Mouse (Mus musculus) CH12.LX (cell line): Measurements from ENCODE around the gene Hpse2. TPM values are rescaled to one million over a fixed set of nuclear protein-coding genes. Genes with fewer than 3 reads are reported as not detected.

Experiments
- DNase-seq: peaks from one replicate; pipeline ENCODE4 v3.0.0-alpha.2; 2013; ENCODE audit errors: extremely low read depth
- H3K27ac ChIP-seq: 2 replicates; pipeline ENCODE4 v1.5.1; 2012; ENCODE audit warnings: low read depth, mild to moderate bottlenecking, control low read depth, moderate library complexity; ENCODE audit not compliant: insufficient read depth
- H3K27me3 ChIP-seq: replicated peaks from 2 replicates; pipeline ENCODE3; 2012; ENCODE audit warnings: inconsistent platforms
- H3K36me3 ChIP-seq, 2 experiments: replicated peaks in 1 of 2; 2 replicates each; pipeline versions ENCODE3 to v1.6.1; 2012; ENCODE audit warnings: inconsistent platforms in 1 of 2, low read length in 1 of 2, mild to moderate bottlenecking in 1 of 2, mixed read lengths in 1 of 2, moderate library complexity in 1 of 2; ENCODE audit not compliant: control insufficient read depth in 1 of 2, insufficient read depth in 1 of 2
- H3K4me1 ChIP-seq, 2 experiments: 2 replicates each; pipeline ENCODE4 v1.6.1; 2012; ENCODE audit warnings: inconsistent platforms in 1 of 2, moderate library complexity in 1 of 2; ENCODE audit not compliant: insufficient read depth in 2 of 2, control insufficient read depth in 1 of 2
- H3K4me2 ChIP-seq: 2 replicates; pipeline ENCODE4 v1.6.1; 2012; ENCODE audit warnings: low read depth, mild to moderate bottlenecking, control low read depth; ENCODE audit not compliant: poor library complexity, insufficient read depth, severe bottlenecking
- H3K4me3 ChIP-seq, 3 experiments: fragments of 150-350 bp in 1 of 3; sonication (generic) in 1 of 3; replicated peaks in 1 of 3; 2 replicates each; pipeline versions ENCODE3 to v1.5.1; 2011 to 2012; ENCODE audit warnings: low read depth in 2 of 3, low read length in 2 of 3, mild to moderate bottlenecking in 2 of 3, moderate library complexity in 2 of 3, control low read depth in 1 of 3, improper control_type of control experiment in 1 of 3, inconsistent platforms in 1 of 3, mixed read lengths in 1 of 3; ENCODE audit not compliant: poor library complexity in 1 of 3
- H3K79me2 ChIP-seq: replicated peaks from 2 replicates; pipeline ENCODE4 v1.6.1; 2012; ENCODE audit warnings: mild to moderate bottlenecking, moderate library complexity; ENCODE audit not compliant: control insufficient read depth, poor library complexity, insufficient read depth, severe bottlenecking; ENCODE audit errors: extremely low read depth
- H3K9ac ChIP-seq: 2 replicates; pipeline ENCODE4 v1.6.1; 2012; ENCODE audit warnings: low read depth, mild to moderate bottlenecking, control low read depth, moderate library complexity; ENCODE audit not compliant: insufficient read depth
- H3K9me3 ChIP-seq: replicated peaks from 2 replicates; pipeline ENCODE3; 2012; ENCODE audit warnings: low read length, inconsistent platforms, mixed read lengths
- CHD1 ChIP-seq: IDR thresholded peaks from 2 replicates; pipeline ENCODE4 v1.6.1; 2012; ENCODE audit warnings: low read depth, low read length, improper control_type of control experiment, inconsistent platforms
- CTCF ChIP-seq, 2 experiments: IDR thresholded peaks in 1 of 2; conservative IDR thresholded peaks in 1 of 2; 2 replicates each; pipeline ENCODE4 v1.5.1; 2011 to 2012; ENCODE audit warnings: low read depth in 2 of 2, low read length in 2 of 2, improper control_type of control experiment in 1 of 2, inconsistent platforms in 1 of 2, mild to moderate bottlenecking in 1 of 2, moderate library complexity in 1 of 2
- E2F4 ChIP-seq: IDR thresholded peaks from 2 replicates; pipeline ENCODE4 v1.6.1; 2011; ENCODE audit warnings: low read depth, low read length, improper control_type of control experiment; ENCODE audit not compliant: insufficient replicate concordance
- EP300 ChIP-seq: IDR thresholded peaks from 2 replicates; pipeline ENCODE4 v1.6.1; 2011; ENCODE audit warnings: low read length, improper control_type of control experiment
- ETS1 ChIP-seq: conservative IDR thresholded peaks from 2 replicates; pipeline ENCODE4 v1.6.1; 2012; ENCODE audit warnings: low read depth, mild to moderate bottlenecking, inconsistent platforms, low read length, improper control_type of control experiment, moderate library complexity
- HCFC1 ChIP-seq: IDR thresholded peaks from 2 replicates; pipeline ENCODE4 v1.6.1; 2012; ENCODE audit warnings: low read depth, mild to moderate bottlenecking, inconsistent platforms, low read length, improper control_type of control experiment
- JUND ChIP-seq: conservative IDR thresholded peaks from 2 replicates; pipeline ENCODE4 v1.6.1; 2011; ENCODE audit warnings: low read depth, low read length, improper control_type of control experiment
- MAFK ChIP-seq: IDR thresholded peaks from 2 replicates; pipeline ENCODE4 v1.6.1; 2011; ENCODE audit warnings: low read length, improper control_type of control experiment; ENCODE audit not compliant: insufficient replicate concordance
- MAX ChIP-seq: IDR thresholded peaks from 2 replicates; pipeline ENCODE4 v1.6.1; 2011; ENCODE audit warnings: low read length, improper control_type of control experiment
- MYC ChIP-seq: IDR thresholded peaks from 2 replicates; pipeline ENCODE4 v1.6.1; 2011; ENCODE audit warnings: low read depth, mild to moderate bottlenecking, improper control_type of control experiment, low read length
- PAX5 ChIP-seq: IDR thresholded peaks from 2 replicates; pipeline ENCODE4 v1.6.1; 2012; ENCODE audit warnings: low read length, inconsistent platforms, mixed read lengths
- POLR2AphosphoS2 ChIP-seq: IDR thresholded peaks from 2 replicates; pipeline ENCODE4 v1.6.1; 2011; ENCODE audit warnings: low read depth, low read length, improper control_type of control experiment
- RCOR1 ChIP-seq: conservative IDR thresholded peaks from 2 replicates; pipeline ENCODE4 v1.6.1; 2012; ENCODE audit warnings: low read depth, mild to moderate bottlenecking, inconsistent platforms, low read length, improper control_type of control experiment
- SIN3A ChIP-seq: IDR thresholded peaks from 2 replicates; pipeline ENCODE4 v1.6.1; 2012; ENCODE audit warnings: low read length, improper control_type of control experiment, inconsistent platforms
- TBP ChIP-seq: conservative IDR thresholded peaks from 2 replicates; pipeline ENCODE4 v1.6.1; 2011; ENCODE audit warnings: low read depth, low read length, improper control_type of control experiment
- UBTF ChIP-seq: IDR thresholded peaks from 2 replicates; pipeline ENCODE4 v1.6.1; 2012; ENCODE audit warnings: low read depth, mild to moderate bottlenecking, inconsistent platforms, low read length, improper control_type of control experiment, moderate library complexity
- USF2 ChIP-seq: conservative IDR thresholded peaks from 2 replicates; pipeline ENCODE4 v1.6.1; 2011; ENCODE audit warnings: low read depth, low read length, improper control_type of control experiment
- ZKSCAN1 ChIP-seq: IDR thresholded peaks from 2 replicates; pipeline ENCODE4 v1.6.1; 2012; ENCODE audit warnings: low read depth, inconsistent platforms, low read length, improper control_type of control experiment, borderline replicate concordance
- ZNF384 ChIP-seq: IDR thresholded peaks from 2 replicates; pipeline ENCODE4 v1.6.1; 2012; ENCODE audit warnings: low read depth, low read length, improper control_type of control experiment, inconsistent platforms
- dilution Hi-C: fragments of 300-500 bp; cut with MboI; formaldehyde crosslinking; loops from 2 replicates; pipeline ENCODE4 v1.14.3; 2020; ENCODE audit warnings: low sequenced_read_pairs; ENCODE audit not compliant: extremely low pct_unique_long_range_greater_than_20kb, extremely low pct_ligation_motif_present
- in situ Hi-C: fragments of 300-500 bp; cut with MboI; formaldehyde crosslinking; loops from 3 replicates; pipeline ENCODE4 v1.14.3; 2019; ENCODE audit warnings: low sequenced_read_pairs, low pct_ligation_motif_present, low pct_unique_long_range_greater_than_20kb, mixed read lengths
- polyA plus RNA-seq: library from polyadenylated mRNA; unstranded; fragments of >175 nt; gene quantifications from 2 replicates; pipeline ENCODE4 v1.2.1, GENCODE M21; 2012; ENCODE audit warnings: low read depth; ENCODE audit not compliant: insufficient read length
- total RNA-seq, 2 experiments: library from RNA; depleted of rRNA; stranded (reverse); fragments of 300-350 nt in 1 of 2; fragments of >200 nt in 1 of 2; gene quantifications; 2 replicates each; pipeline ENCODE4 v1.2.3; 2012 to 2014

Hpse2 gene
- total and polyA plus RNA-seq, 3 experiments: not detected

DNA sequence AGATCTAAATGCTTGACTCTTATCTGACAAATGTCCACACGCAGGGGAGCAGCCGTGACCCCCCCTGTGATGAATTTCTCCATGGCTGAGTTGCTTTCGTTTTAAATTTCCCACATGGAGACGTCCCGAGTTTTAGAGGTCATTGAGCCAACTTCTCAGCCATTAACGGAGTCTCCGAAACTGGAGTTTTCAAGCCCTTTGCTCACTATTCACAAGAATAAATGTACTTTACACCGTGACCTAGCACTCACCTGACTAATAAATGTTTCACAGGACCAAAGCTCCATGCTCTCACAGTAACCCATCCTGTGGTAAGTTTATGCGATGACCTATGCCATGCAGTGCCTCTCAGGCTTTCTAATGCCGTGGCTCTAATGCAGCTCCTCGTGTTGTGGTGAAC, 638.0 kb downstream of the Hpse2 start:
- DNase-seq: no peak
- Histone ChIP-seq H3K9me3 (no peaks in the 10 kb centered on the region), H3K36me3 (peaks cover 0 to 1% of the 10 kb centered on the region in 2 experiments), H3K27me3 (no peaks in the 10 kb centered on the region), H3K4me1 (peaks cover 0 to 5% of the 10 kb centered on the region in 2 experiments; a peak in 2 of 4 replicates), H3K4me3 (no peak overlapping the region), H3K9ac (no peak overlapping the region), H3K79me2 (no peaks in the 10 kb centered on the region), H3K4me2 (no peak overlapping the region), H3K27ac (no peak overlapping the region)
- in situ Hi-C loops (no loop called here), dilution Hi-C loops (no loop called here)
- no peak for TF ChIP-seq EP300
- TF ChIP-seq POLR2AphosphoS2: no peak
- TF ChIP-seq HCFC1: no peak
- TF ChIP-seq ZKSCAN1: no peak
- TF ChIP-seq SIN3A: no peak
- TF ChIP-seq ETS1: no peak
- TF ChIP-seq PAX5: no peak
- no peak for TF ChIP-seq MAX
- no peak for TF ChIP-seq CTCF (conservative IDR thresholded peaks at IDR 0.05 in 1 of 2, IDR thresholded peaks at IDR 0.05 in 1 of 2; ENCODE audit: low read depth in 2 of 2, low read length in 2 of 2)
- no peak for TF ChIP-seq ZNF384
- no peak for TF ChIP-seq CHD1
- TF ChIP-seq RCOR1: no peak
- TF ChIP-seq MYC: no peak
- TF ChIP-seq TBP: no peak
- TF ChIP-seq USF2: no peak
- TF ChIP-seq MAFK: no peak
- TF ChIP-seq UBTF: no peak

DNA sequence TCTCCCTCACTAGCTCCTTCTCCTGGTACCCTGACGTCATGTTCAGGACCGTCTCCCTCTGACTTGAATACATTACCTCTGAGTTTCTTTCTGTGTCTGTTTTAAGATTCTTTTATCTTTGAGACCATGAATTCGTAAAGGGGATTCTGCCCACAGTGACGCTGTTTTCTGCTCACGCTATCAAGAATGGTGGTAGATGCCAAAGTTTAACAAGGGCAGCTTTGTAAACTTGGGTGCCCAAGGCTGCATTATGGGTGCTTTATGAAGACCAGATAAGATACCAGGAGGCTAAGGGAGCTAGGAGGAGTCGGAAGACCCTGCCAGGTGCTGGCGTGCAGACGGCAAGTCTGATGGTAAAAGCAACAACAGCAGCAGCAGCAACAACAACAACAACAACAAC, 641.5 kb downstream of the Hpse2 start:
- H3K27ac ChIP-seq: no peak overlapping the region
- H3K4me2 ChIP-seq: no peak overlapping the region
- H3K36me3 ChIP-seq: no peaks in the 10 kb centered on the region
- in situ Hi-C loops: no loop called here
- no peaks in the 10 kb centered on the region for H3K9me3 ChIP-seq
- H3K79me2 ChIP-seq: no peaks in the 10 kb centered on the region
- TF ChIP-seq JUND (no peak), MAFK (no peak), TBP (no peak), RCOR1 (no peak), E2F4 (no peak)
- TF ChIP-seq, all 38 proteins: peak for 0
- dilution Hi-C loops: no loop called here
- H3K4me1 ChIP-seq: peaks cover 0 to 9% of the 10 kb centered on the region in 2 experiments; a peak in 1 of 4 replicates
- H3K27me3 ChIP-seq: peaks cover 2% of the 10 kb centered on the region
- H3K4me3 ChIP-seq: no peak overlapping the region
- no peak for DNase-seq
- H3K9ac ChIP-seq: no peak overlapping the region
